Mouse (Mus musculus): ENCODE results near the gene Itpr1. TPM values are rescaled to one million over a fixed set of nuclear protein-coding genes. Genes with fewer than 3 reads are reported as not detected.
A peak's percentile ranks its signal among the peaks of the same experiment; 100 is the strongest.

The Itpr1 gene
- polyA plus RNA-seq, 1 experiment from 2014 or later = 4.8 TPM

DNA sequence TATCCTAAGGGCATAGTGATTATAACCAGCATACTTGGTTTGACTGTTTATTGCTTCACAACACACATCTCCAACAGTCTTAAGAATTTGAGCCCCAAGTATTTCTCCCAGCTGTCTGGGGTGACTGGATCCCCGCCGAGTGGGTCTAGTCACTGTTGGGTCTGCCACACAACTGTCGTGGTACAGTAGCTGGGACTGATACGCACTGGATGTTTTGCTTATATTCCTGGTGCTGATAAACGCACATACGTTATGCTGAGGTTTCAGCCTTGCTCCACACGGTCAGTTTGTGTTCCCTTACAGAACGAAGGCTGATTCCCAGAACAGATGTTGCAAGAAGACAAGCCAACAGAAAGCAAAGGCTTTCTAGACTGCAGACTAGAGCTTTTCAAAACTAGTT, 180.2 kb downstream of the Itpr1 start:
- Histone ChIP-seq H3K36me3 (peaks cover 3% of the 10 kb centered on the region; the same call in 1 of the 2 replicates), H3K4me2 (replicated peaks) (no peak overlapping the region), H3K9ac (replicated peaks) (no peak overlapping the region), H3K4me3 (replicated peaks) (no peak overlapping the region), H3K27ac (no peak overlapping the region), H3K27me3 (no peaks in the 10 kb centered on the region), H3K4me1 (replicated peaks) (no peaks in the 10 kb centered on the region), H3K9me3 (no peaks in the 10 kb centered on the region)
- WGBS = 92% methylated on average over 8 of the region's 8 CpGs
- ATAC-seq = no peak

DNA sequence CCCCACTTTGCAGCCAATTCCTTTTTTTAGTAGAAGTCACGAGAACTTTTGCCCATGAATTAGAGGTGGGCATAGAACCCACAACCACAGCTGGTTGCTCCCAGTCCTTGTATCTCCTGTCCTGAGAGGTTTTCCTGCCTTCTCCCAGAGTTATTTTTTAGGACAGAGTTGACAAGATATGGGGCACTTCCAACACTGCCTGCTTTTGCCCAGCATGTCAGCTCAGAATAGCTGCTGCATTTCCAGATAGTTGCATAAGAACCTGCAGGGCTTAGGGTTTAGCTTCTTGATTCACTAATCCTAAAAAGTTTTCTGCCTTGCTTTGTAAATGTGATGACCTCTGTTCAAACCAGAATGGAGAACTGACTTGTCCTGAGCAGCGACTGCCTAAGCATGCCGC, 185.1 kb downstream of the Itpr1 start:
- 89% methylated on average over 3 of the region's 3 CpGs for whole genome bisulfite sequencing

DNA sequence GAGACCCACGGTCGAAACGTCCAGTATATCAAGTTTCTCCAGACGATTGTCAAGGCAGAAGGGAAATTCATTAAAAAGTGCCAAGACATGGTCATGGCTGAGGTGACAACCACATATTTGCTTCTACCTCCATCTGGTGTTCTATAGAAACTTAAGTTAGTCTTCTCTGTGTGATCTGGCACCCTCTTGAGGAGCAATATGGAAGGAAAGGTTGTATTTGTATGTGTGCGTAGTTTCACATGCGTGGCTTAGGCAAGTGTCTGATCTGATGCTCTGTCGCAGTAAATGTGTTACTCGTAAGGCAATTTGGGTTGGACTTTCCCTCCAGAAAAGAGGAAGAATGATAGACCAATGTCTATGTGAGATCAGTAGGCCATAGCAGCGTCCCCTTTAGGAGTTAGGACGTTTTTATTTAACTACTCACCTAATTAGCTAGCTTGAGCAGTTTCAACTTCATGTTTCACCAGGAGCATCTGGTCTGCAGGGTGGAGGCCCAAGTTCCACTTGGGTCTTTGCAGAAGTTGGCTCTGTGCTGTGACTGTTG, 188.6 kb downstream of the Itpr1 start:
- no peaks in the 10 kb centered on the region for H3K27me3 ChIP-seq
- no peak overlapping the region for H3K4me2 ChIP-seq (replicated peaks)
- peaks cover 6% of the 10 kb centered on the region; the same call in 1 of the 2 replicates for H3K36me3 ChIP-seq
- no peaks in the 10 kb centered on the region for H3K4me1 ChIP-seq (replicated peaks)
- H3K9ac ChIP-seq (replicated peaks) = no peak overlapping the region
- H3K27ac ChIP-seq = no peak overlapping the region
- WGBS = 95% methylated on average over 10 of the region's 10 CpGs
- no peak for ATAC-seq
- H3K4me3 ChIP-seq (replicated peaks) = no peak overlapping the region
- no peaks in the 10 kb centered on the region for H3K9me3 ChIP-seq

More for the DNA sequence above, 185.1 kb downstream of the Itpr1 start:
- Histone ChIP-seq H3K9me3 (no peaks in the 10 kb centered on the region), H3K4me1 (replicated peaks) (no peaks in the 10 kb centered on the region), H3K4me3 (replicated peaks) (no peak overlapping the region), H3K27me3 (no peaks in the 10 kb centered on the region), H3K4me2 (replicated peaks) (no peak overlapping the region), H3K9ac (replicated peaks) (no peak overlapping the region), H3K36me3 (peaks cover 3% of the 10 kb centered on the region; the same call in 1 of the 2 replicates), H3K27ac (no peak overlapping the region)
- ATAC-seq = no peak

GRCm38 (mm10) chr6:108404736-108405135, 191.8 kb downstream of the Itpr1 start:
- H3K9ac ChIP-seq (replicated peaks) = no peak overlapping the region
- H3K9me3 ChIP-seq = no peaks in the 10 kb centered on the region
- H3K27me3 ChIP-seq = no peaks in the 10 kb centered on the region
- H3K4me1 ChIP-seq (replicated peaks) = no peaks in the 10 kb centered on the region
- no peak overlapping the region for H3K4me3 ChIP-seq (replicated peaks)
- H3K4me2 ChIP-seq (replicated peaks) = no peak overlapping the region
- peaks cover 3% of the 10 kb centered on the region; the same call in 1 of the 2 replicates for H3K36me3 ChIP-seq
- no peak for ATAC-seq
- no peak overlapping the region for H3K27ac ChIP-seq
- 94% methylated on average over 8 of the region's 8 CpGs for WGBS

- Histone ChIP-seq H3K27me3 (no peaks in the 10 kb centered on the region), H3K4me3 (replicated peaks) (no peak overlapping the region), H3K36me3 (peaks cover 3% of the 10 kb centered on the region; the same call in 1 of the 2 replicates), H3K4me1 (replicated peaks) (no peaks in the 10 kb centered on the region), H3K9ac (replicated peaks) (no peak overlapping the region), H3K27ac (no peak overlapping the region), H3K9me3 (no peaks in the 10 kb centered on the region), H3K4me2 (replicated peaks) (no peak overlapping the region)
- ATAC-seq = peak; percentile 92
- WGBS = 92% methylated on average over 3 of the region's 3 CpGs
Observed at GRCm38 (mm10) chr6:108408053-108408452, 195.2 kb downstream of the Itpr1 start.

- peaks cover 3% of the 10 kb centered on the region; the same call in 1 of the 2 replicates for H3K36me3 ChIP-seq
- 94% methylated on average over 5 of the region's 5 CpGs for WGBS
- ATAC-seq = 0 out of 2 replicates have a peak, but pooled peaks have one; percentile 22
- H3K9ac ChIP-seq (replicated peaks) = no peak overlapping the region
- H3K4me3 ChIP-seq (replicated peaks) = no peak overlapping the region
- H3K9me3 ChIP-seq = no peaks in the 10 kb centered on the region
- H3K27me3 ChIP-seq = no peaks in the 10 kb centered on the region
- no peak overlapping the region for H3K27ac ChIP-seq
- no peak overlapping the region for H3K4me2 ChIP-seq (replicated peaks)
- H3K4me1 ChIP-seq (replicated peaks) = no peaks in the 10 kb centered on the region
Observed at GRCm38 (mm10) chr6:108408726-108409125, 195.8 kb downstream of the Itpr1 start.

DNA sequence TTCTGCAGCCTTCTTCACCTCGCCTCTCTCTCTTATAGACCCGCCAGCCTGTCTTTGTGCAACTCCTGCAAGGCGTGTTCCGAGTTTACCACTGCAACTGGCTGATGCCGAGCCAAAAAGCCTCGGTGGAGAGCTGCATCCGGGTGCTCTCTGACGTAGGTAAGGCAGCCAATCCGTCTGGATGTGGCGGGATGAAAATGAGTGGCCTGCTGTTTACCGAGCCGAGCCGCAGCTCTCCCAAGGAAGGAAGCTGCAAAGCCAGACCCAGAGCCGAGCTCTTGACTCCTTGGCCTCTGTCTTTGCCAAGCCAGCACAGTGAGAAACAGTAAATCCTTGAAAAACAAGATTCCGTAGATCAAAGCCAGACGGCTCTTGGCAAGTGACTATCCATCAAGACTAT, 197.9 kb downstream of the Itpr1 start:
- Histone ChIP-seq H3K27ac (no peak overlapping the region), H3K4me1 (replicated peaks) (no peaks in the 10 kb centered on the region), H3K9me3 (no peaks in the 10 kb centered on the region), H3K9ac (replicated peaks) (no peak overlapping the region), H3K4me2 (replicated peaks) (no peak overlapping the region), H3K4me3 (replicated peaks) (no peak overlapping the region), H3K27me3 (no peaks in the 10 kb centered on the region), H3K36me3 (peaks cover 3% of the 10 kb centered on the region; the same call in 1 of the 2 replicates)
- ATAC-seq = no peak
- 92% methylated on average over 16 of the region's 16 CpGs for WGBS

GRCm38 (mm10) chr6:108411201-108411600, 198.3 kb downstream of the Itpr1 start:
- H3K9ac ChIP-seq (replicated peaks) = no peak overlapping the region
- H3K4me2 ChIP-seq (replicated peaks) = no peak overlapping the region
- 85% methylated on average over 4 of the region's 4 CpGs for WGBS
- no peaks in the 10 kb centered on the region for H3K4me1 ChIP-seq (replicated peaks)
- H3K27ac ChIP-seq = no peak overlapping the region
- H3K36me3 ChIP-seq = no peaks in the 10 kb centered on the region
- H3K27me3 ChIP-seq = no peaks in the 10 kb centered on the region
- ATAC-seq = no peak
- H3K4me3 ChIP-seq (replicated peaks) = no peak overlapping the region
- no peaks in the 10 kb centered on the region for H3K9me3 ChIP-seq

- no peaks in the 10 kb centered on the region for H3K27me3 ChIP-seq
- H3K36me3 ChIP-seq = no peaks in the 10 kb centered on the region
- H3K4me2 ChIP-seq (replicated peaks) = no peak overlapping the region
- no peak overlapping the region for H3K4me3 ChIP-seq (replicated peaks)
- no peak overlapping the region for H3K27ac ChIP-seq
- no peak for ATAC-seq
- 94% methylated on average over 8 of the region's 8 CpGs for WGBS
- no peaks in the 10 kb centered on the region for H3K9me3 ChIP-seq
- no peak overlapping the region for H3K9ac ChIP-seq (replicated peaks)
- H3K4me1 ChIP-seq (replicated peaks) = no peaks in the 10 kb centered on the region
Observed at GRCm38 (mm10) chr6:108413006-108413405, 200.1 kb downstream of the Itpr1 start.

GRCm38 (mm10) chr6:108413593-108413992, 200.7 kb downstream of the Itpr1 start:
- no peak overlapping the region for H3K4me2 ChIP-seq (replicated peaks)
- no peaks in the 10 kb centered on the region for H3K27me3 ChIP-seq
- no peak overlapping the region for H3K27ac ChIP-seq
- H3K4me1 ChIP-seq (replicated peaks) = no peaks in the 10 kb centered on the region
- no peaks in the 10 kb centered on the region for H3K9me3 ChIP-seq
- ATAC-seq = no peak
- no peaks in the 10 kb centered on the region for H3K36me3 ChIP-seq
- no peak overlapping the region for H3K9ac ChIP-seq (replicated peaks)
- H3K4me3 ChIP-seq (replicated peaks) = no peak overlapping the region
- 96% methylated on average over 9 of the region's 9 CpGs for WGBS

DNA sequence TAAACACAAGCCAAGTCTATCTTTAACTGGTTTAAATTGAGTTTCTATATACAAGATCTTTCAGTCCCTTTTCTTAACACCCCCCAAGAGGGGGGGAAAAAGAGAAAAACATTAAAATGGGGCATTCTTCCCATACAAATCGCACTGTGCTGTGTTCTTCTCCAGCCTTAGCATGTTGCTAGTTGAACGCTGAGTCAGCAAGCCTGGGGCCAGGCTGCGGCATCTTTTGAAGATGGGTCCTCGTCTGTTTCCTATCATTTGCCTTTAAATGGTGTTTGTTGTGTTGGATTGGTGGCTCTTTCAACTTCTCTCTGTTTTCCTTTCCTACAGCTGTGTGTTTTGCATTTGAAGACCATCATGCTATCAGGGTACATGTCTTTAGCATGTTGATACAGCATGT, 203.0 kb downstream of the Itpr1 start:
- Histone ChIP-seq H3K4me1 (replicated peaks) (no peaks in the 10 kb centered on the region), H3K27ac (no peak overlapping the region), H3K4me2 (replicated peaks) (no peak overlapping the region), H3K27me3 (no peaks in the 10 kb centered on the region), H3K4me3 (replicated peaks) (no peak overlapping the region), H3K9me3 (no peaks in the 10 kb centered on the region), H3K9ac (replicated peaks) (no peak overlapping the region), H3K36me3 (no peaks in the 10 kb centered on the region)
- ATAC-seq = no peak
- 90% methylated on average over 4 of the region's 4 CpGs for WGBS

DNA sequence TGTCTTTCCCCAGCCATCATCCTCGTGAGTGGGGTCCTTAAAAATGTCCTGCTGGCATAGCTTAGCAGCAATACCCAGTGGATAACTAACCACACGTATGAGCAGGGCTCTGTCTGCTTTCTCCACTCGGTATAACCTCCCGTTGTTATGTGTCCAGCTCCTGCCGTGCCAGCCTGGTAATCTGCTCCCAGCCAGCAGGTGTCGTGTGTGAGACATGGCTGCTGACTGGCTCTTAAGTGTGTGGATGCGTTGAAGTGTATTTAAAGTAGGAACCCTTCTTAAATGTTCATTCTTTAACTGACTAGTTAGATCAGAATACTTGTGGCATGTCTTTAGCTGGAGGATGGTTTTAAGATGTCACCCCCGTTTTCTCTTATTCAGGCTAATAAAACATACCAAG, 204.6 kb downstream of the Itpr1 start:
- H3K4me1 ChIP-seq (replicated peaks) = no peaks in the 10 kb centered on the region
- ATAC-seq = peak; percentile 91
- 42% methylated on average over 8 of the region's 8 CpGs for WGBS
- no peak overlapping the region for H3K4me2 ChIP-seq (replicated peaks)
- no peak overlapping the region for H3K27ac ChIP-seq
- H3K9ac ChIP-seq (replicated peaks) = no peak overlapping the region
- H3K4me3 ChIP-seq (replicated peaks) = no peak overlapping the region
- H3K36me3 ChIP-seq = no peaks in the 10 kb centered on the region
- H3K9me3 ChIP-seq = no peaks in the 10 kb centered on the region
- no peaks in the 10 kb centered on the region for H3K27me3 ChIP-seq

GRCm38 (mm10) chr6:108418218-108418617, 205.3 kb downstream of the Itpr1 start:
- no peak for ATAC-seq

More at GRCm38 (mm10) chr6:108418218-108418617, 205.3 kb downstream of the Itpr1 start:
- H3K27ac ChIP-seq = no peak overlapping the region
- H3K9ac ChIP-seq (replicated peaks) = no peak overlapping the region
- no peaks in the 10 kb centered on the region for H3K27me3 ChIP-seq
- H3K4me2 ChIP-seq (replicated peaks) = no peak overlapping the region
- no peak overlapping the region for H3K4me3 ChIP-seq (replicated peaks)
- WGBS = 95% methylated on average over 7 of the region's 7 CpGs
- no peaks in the 10 kb centered on the region for H3K9me3 ChIP-seq
- no peaks in the 10 kb centered on the region for H3K4me1 ChIP-seq (replicated peaks)
- no peaks in the 10 kb centered on the region for H3K36me3 ChIP-seq

All from midbrain, embryonic 13.5 days (tissue).